Mouse (Mus musculus): Measurements from ENCODE around the gene Ddx39. TPM values are rescaled to one million over a fixed set of nuclear protein-coding genes. Genes with fewer than 3 reads are reported as not detected.

The Ddx39 gene
- total and polyA plus RNA-seq, 3 experiments = 272 to 304 (median 279) TPM

GRCm38 (mm10) chr8:83674497-83674896 is 40.5 kb upstream of the Ddx39 start:
- H3K79me2 ChIP-seq (ENCODE audit: control insufficient read depth, insufficient read depth, low read length, poor library complexity) = no peaks in the 10 kb centered on the region
- H3K4me3 ChIP-seq (ENCODE audit: control insufficient read depth in 1 of 2, insufficient read depth in 1 of 2, low read depth in 2 of 2, low read length in 2 of 2) = no peak overlapping the region
- no peak for DNase-seq (ENCODE audit: low read depth, low spot score)
- no peak overlapping the region for H3K27ac ChIP-seq (ENCODE audit: control insufficient read depth, low read depth, low read length)
- peaks cover 0 to 4% of the 10 kb centered on the region in 2 experiments; a peak in 2 of 4 replicates for H3K36me3 ChIP-seq (ENCODE audit: control insufficient read depth in 1 of 2, insufficient read depth in 2 of 2, low read length in 2 of 2)
- H3K9me3 ChIP-seq (replicated peaks; ENCODE audit: insufficient read depth, low read length) = no peaks in the 10 kb centered on the region
- H3K4me1 ChIP-seq (ENCODE audit: control insufficient read depth in 1 of 2, insufficient read depth in 2 of 2, low read length in 2 of 2) = 0 out of 4 replicates have a peak, but pooled peaks cover 0 to 6% of the 10 kb centered on the region in 2 experiments
- TF ChIP-seq USF1 (IDR thresholded peaks at IDR 0.05; ENCODE audit: low read depth, low read length) (no peak), CHD1 (IDR thresholded peaks at IDR 0.05; ENCODE audit: low read depth, low read length) (no peak), SIN3A (IDR thresholded peaks at IDR 0.05; ENCODE audit: low read length) (no peak), TAL1 (IDR thresholded peaks at IDR 0.05; ENCODE audit: low read length) (no peak), TBP (IDR thresholded peaks at IDR 0.05; ENCODE audit: low read depth, low read length) (no peak), E2F4 (IDR thresholded peaks at IDR 0.05; ENCODE audit: borderline replicate concordance, low read depth, low read length) (no peak), ZMIZ1 (IDR thresholded peaks at IDR 0.05; ENCODE audit: low read depth, low read length) (no peak), TCF12 (IDR thresholded peaks at IDR 0.05; ENCODE audit: low read depth, low read length) (no peak), MAZ (IDR thresholded peaks at IDR 0.05; ENCODE audit: low read depth, low read length) (no peak), CHD2 (IDR thresholded peaks at IDR 0.05; ENCODE audit: low read length) (no peak)
- H3K27me3 ChIP-seq (ENCODE audit: control insufficient read depth in 1 of 2, insufficient read depth in 2 of 2, low read length in 2 of 2) = no peaks in the 10 kb centered on the region
- H3K9ac ChIP-seq (ENCODE audit: control insufficient read depth, low read depth, low read length, poor library complexity, severe bottlenecking) = no peak overlapping the region

- Histone ChIP-seq H3K79me2 (ENCODE audit: control insufficient read depth, insufficient read depth, low read length, poor library complexity) (no peaks in the 10 kb centered on the region), H3K27me3 (ENCODE audit: control insufficient read depth in 1 of 2, insufficient read depth in 2 of 2, low read length in 2 of 2) (no peaks in the 10 kb centered on the region), H3K36me3 (ENCODE audit: control insufficient read depth in 1 of 2, insufficient read depth in 2 of 2, low read length in 2 of 2) (peaks cover 0 to 2% of the 10 kb centered on the region in 2 experiments; a peak in 2 of 4 replicates), H3K27ac (ENCODE audit: control insufficient read depth, low read depth, low read length) (no peak overlapping the region), H3K4me3 (ENCODE audit: control insufficient read depth in 1 of 2, insufficient read depth in 1 of 2, low read depth in 2 of 2, low read length in 2 of 2) (no peak overlapping the region), H3K9me3 (replicated peaks; ENCODE audit: insufficient read depth, low read length) (no peaks in the 10 kb centered on the region), H3K9ac (ENCODE audit: control insufficient read depth, low read depth, low read length, poor library complexity, severe bottlenecking) (no peak overlapping the region), H3K4me1 (ENCODE audit: control insufficient read depth in 1 of 2, insufficient read depth in 2 of 2, low read length in 2 of 2) (no peaks in the 10 kb centered on the region)
- TF ChIP-seq MEF2A (IDR thresholded peaks at IDR 0.05; ENCODE audit: extremely low read depth, insufficient replicate concordance, low read depth, low read length, poor library complexity, severe bottlenecking) (no peak), GATA1 (IDR thresholded peaks at IDR 0.05; ENCODE audit: low read depth, low read length) (no peak), TBP (IDR thresholded peaks at IDR 0.05; ENCODE audit: low read depth, low read length) (no peak), CTCF (IDR thresholded peaks at IDR 0.05 in 2 of 3, conservative IDR thresholded peaks at IDR 0.05 in 1 of 3; ENCODE audit: control insufficient read depth in 1 of 3, insufficient read depth in 1 of 3, low read depth in 2 of 3, low read length in 3 of 3, poor library complexity in 1 of 3, severe bottlenecking in 1 of 3) (no peak), GABPA (IDR thresholded peaks at IDR 0.05; ENCODE audit: low read depth, low read length) (no peak), CHD2 (IDR thresholded peaks at IDR 0.05; ENCODE audit: low read length) (no peak), MYC (IDR thresholded peaks at IDR 0.05; ENCODE audit: low read depth, low read length) (no peak), KAT2A (conservative IDR thresholded peaks at IDR 0.05; ENCODE audit: low read depth, low read length) (no peak), UBTF (IDR thresholded peaks at IDR 0.05; ENCODE audit: borderline replicate concordance, insufficient read depth, low read depth, low read length) (no peak), MAFK (IDR thresholded peaks at IDR 0.05; ENCODE audit: borderline replicate concordance, low read depth, low read length) (no peak), BHLHE40 (IDR thresholded peaks at IDR 0.05; ENCODE audit: borderline replicate concordance, low read depth, low read length) (no peak)
- no peak for DNase-seq (ENCODE audit: low read depth, low spot score)
These were observed 35.1 kb upstream of the Ddx39 start for GRCm38 (mm10) chr8:83679866-83680265.
